Mouse (Mus musculus): ENCODE results near the gene 2610507B11Rik. TPM values are rescaled to one million over a fixed set of nuclear protein-coding genes. Genes with fewer than 3 reads are reported as not detected.
A peak's percentile ranks its signal among the peaks of the same experiment; 100 is the strongest.
"Not testable (repeated sequence)": the region's sequence is repeated elsewhere in the genome, so short reads cannot be mapped to it uniquely, and the experiment has no call there.

2610507B11Rik gene
- polyA plus RNA-seq, 1 experiment from 2014 or later: 79.1 TPM

GRCm38 (mm10) chr11:78247012-78247348 is 14.6 kb upstream of the 2610507B11Rik start:
- H3K9ac ChIP-seq (replicated peaks): no peak overlapping the region
- no peaks in the 10 kb centered on the region for H3K27me3 ChIP-seq
- H3K4me1 ChIP-seq (replicated peaks): peaks cover 33% of the 10 kb centered on the region
- H3K4me2 ChIP-seq: peak overlapping the region; percentile 73
- ATAC-seq (ENCODE audit: insufficient number of reproducible peaks, insufficient read depth, low FRiP score, low TSS enrichment, low read depth): no peak
- peaks cover 22% of the 10 kb centered on the region for H3K36me3 ChIP-seq
- H3K9me3 ChIP-seq: no peaks in the 10 kb centered on the region
- no peak overlapping the region for H3K27ac ChIP-seq
- H3K4me3 ChIP-seq (replicated peaks): peak overlapping the region; percentile 92; the same call in 1 of the 2 replicates
- 56% methylated on average over 3 of the region's 3 CpGs for WGBS

GRCm38 (mm10) chr11:78247727-78248140 is 13.8 kb upstream of the 2610507B11Rik start:
- Histone ChIP-seq H3K27me3 (no peaks in the 10 kb centered on the region), H3K4me3 (replicated peaks) (0 out of 2 replicates have a peak overlapping the region, but pooled peaks have one; percentile 6), H3K4me2 (peak overlapping the region; percentile 8), H3K27ac (no peak overlapping the region), H3K36me3 (peaks cover 29% of the 10 kb centered on the region), H3K9ac (replicated peaks) (no peak overlapping the region), H3K4me1 (replicated peaks) (peaks cover 33% of the 10 kb centered on the region), H3K9me3 (no peaks in the 10 kb centered on the region)
- no peak for ATAC-seq (ENCODE audit: insufficient number of reproducible peaks, insufficient read depth, low FRiP score, low TSS enrichment, low read depth)
- 65% methylated on average over 4 of the region's 4 CpGs for WGBS

GRCm38 (mm10) chr11:78256618-78257017 is 4.9 kb upstream of the 2610507B11Rik start:
- 92% methylated on average over 1 of the region's 1 CpGs for WGBS
- no peak overlapping the region for H3K4me3 ChIP-seq (replicated peaks)
- no peaks in the 10 kb centered on the region for H3K4me1 ChIP-seq (replicated peaks)
- peaks cover 10% of the 10 kb centered on the region; the same call in 1 of the 2 replicates for H3K27me3 ChIP-seq
- H3K4me2 ChIP-seq: no peak overlapping the region
- H3K36me3 ChIP-seq: peaks cover 36% of the 10 kb centered on the region
- no peak for ATAC-seq (ENCODE audit: insufficient number of reproducible peaks, insufficient read depth, low FRiP score, low TSS enrichment, low read depth)
- no peak overlapping the region for H3K9ac ChIP-seq (replicated peaks)
- no peaks in the 10 kb centered on the region for H3K9me3 ChIP-seq
- no peak overlapping the region for H3K27ac ChIP-seq

- H3K9me3 ChIP-seq: no peaks in the 10 kb centered on the region
- ATAC-seq (ENCODE audit: insufficient number of reproducible peaks, insufficient read depth, low FRiP score, low TSS enrichment, low read depth): no peak
- 91% methylated on average over 2 of the region's 2 CpGs for WGBS
- H3K9ac ChIP-seq (replicated peaks): no peak overlapping the region
- H3K27ac ChIP-seq: no peak overlapping the region
- H3K4me2 ChIP-seq: peak overlapping the region; percentile 80
- peak overlapping the region; percentile 86 for H3K4me3 ChIP-seq (replicated peaks)
- peaks cover 10% of the 10 kb centered on the region; the same call in 1 of the 2 replicates for H3K27me3 ChIP-seq
- H3K4me1 ChIP-seq (replicated peaks): peaks cover 9% of the 10 kb centered on the region
- H3K36me3 ChIP-seq: peaks cover 28% of the 10 kb centered on the region
These were observed 878 bp upstream of the 2610507B11Rik start for GRCm38 (mm10) chr11:78260489-78261258.

GRCm38 (mm10) chr11:78262550-78262949 is 998 bp downstream of the 2610507B11Rik start:
- peaks cover 43% of the 10 kb centered on the region for H3K36me3 ChIP-seq
- no peaks in the 10 kb centered on the region for H3K9me3 ChIP-seq
- H3K27me3 ChIP-seq: peaks cover 10% of the 10 kb centered on the region; the same call in 1 of the 2 replicates
- 0 out of 2 replicates have a peak overlapping the region, but pooled peaks have one; percentile 8 for H3K9ac ChIP-seq (replicated peaks)
- peak overlapping the region; percentile 86 for H3K4me3 ChIP-seq (replicated peaks)
- peak overlapping the region; percentile 80 for H3K4me2 ChIP-seq
- ATAC-seq (ENCODE audit: insufficient number of reproducible peaks, insufficient read depth, low FRiP score, low TSS enrichment, low read depth): no peak
- no peak overlapping the region for H3K27ac ChIP-seq
- H3K4me1 ChIP-seq (replicated peaks): peaks cover 9% of the 10 kb centered on the region
- 3% methylated on average over 8 of the region's 8 CpGs for WGBS

GRCm38 (mm10) chr11:78265571-78265970 is 4.0 kb downstream of the 2610507B11Rik start:
- no peak overlapping the region for H3K4me2 ChIP-seq
- H3K9ac ChIP-seq (replicated peaks): no peak overlapping the region
- H3K4me1 ChIP-seq (replicated peaks): peaks cover 9% of the 10 kb centered on the region
- H3K36me3 ChIP-seq: peaks cover 71% of the 10 kb centered on the region
- 93% methylated on average over 6 of the region's 6 CpGs for WGBS
- H3K27me3 ChIP-seq: no peaks in the 10 kb centered on the region
- no peaks in the 10 kb centered on the region for H3K9me3 ChIP-seq
- H3K4me3 ChIP-seq (replicated peaks): no peak overlapping the region
- no peak for ATAC-seq (ENCODE audit: insufficient number of reproducible peaks, insufficient read depth, low FRiP score, low TSS enrichment, low read depth)
- no peak overlapping the region for H3K27ac ChIP-seq

GRCm38 (mm10) chr11:78271986-78272385 is 10.4 kb downstream of the 2610507B11Rik start:
- Histone ChIP-seq H3K9me3 (no peaks in the 10 kb centered on the region), H3K4me2 (no peak overlapping the region), H3K36me3 (peaks cover 98% of the 10 kb centered on the region), H3K4me1 (replicated peaks) (no peaks in the 10 kb centered on the region), H3K27me3 (no peaks in the 10 kb centered on the region), H3K4me3 (replicated peaks) (no peak overlapping the region), H3K27ac (no peak overlapping the region), H3K9ac (replicated peaks) (no peak overlapping the region)
- no peak for ATAC-seq (ENCODE audit: insufficient number of reproducible peaks, insufficient read depth, low FRiP score, low TSS enrichment, low read depth)
- WGBS: 92% methylated on average over 13 of the region's 13 CpGs

GRCm38 (mm10) chr11:78275596-78275995 is 14.0 kb downstream of the 2610507B11Rik start:
- Histone ChIP-seq H3K4me3 (replicated peaks) (no peak overlapping the region), H3K27ac (no peak overlapping the region), H3K4me2 (no peak overlapping the region), H3K27me3 (no peaks in the 10 kb centered on the region), H3K4me1 (replicated peaks) (no peaks in the 10 kb centered on the region), H3K9me3 (no peaks in the 10 kb centered on the region), H3K9ac (replicated peaks) (no peak overlapping the region), H3K36me3 (peaks cover 100% of the 10 kb centered on the region)
- 100% methylated on average over 1 of the region's 1 CpGs for WGBS
- no peak for ATAC-seq (ENCODE audit: insufficient number of reproducible peaks, insufficient read depth, low FRiP score, low TSS enrichment, low read depth)

- H3K36me3 ChIP-seq: peaks cover 100% of the 10 kb centered on the region
- not testable (repeated sequence) for H3K4me1 ChIP-seq (replicated peaks); H3K9me3 ChIP-seq; H3K4me2 ChIP-seq; H3K27me3 ChIP-seq; H3K4me3 ChIP-seq (replicated peaks); H3K27ac ChIP-seq; ATAC-seq (ENCODE audit: insufficient number of reproducible peaks, insufficient read depth, low FRiP score, low TSS enrichment, low read depth); H3K9ac ChIP-seq (replicated peaks)
- 94% methylated on average over 4 of the region's 4 CpGs for WGBS
These were observed 14.6 kb downstream of the 2610507B11Rik start for GRCm38 (mm10) chr11:78276169-78276568.

GRCm38 (mm10) chr11:78278853-78279252 is 17.3 kb downstream of the 2610507B11Rik start:
- H3K4me3 ChIP-seq (replicated peaks): no peak overlapping the region
- H3K9me3 ChIP-seq: no peaks in the 10 kb centered on the region
- no peak overlapping the region for H3K27ac ChIP-seq
- no peaks in the 10 kb centered on the region for H3K27me3 ChIP-seq
- H3K4me1 ChIP-seq (replicated peaks): no peaks in the 10 kb centered on the region
- 85% methylated on average over 7 of the region's 7 CpGs for WGBS
- H3K9ac ChIP-seq (replicated peaks): no peak overlapping the region
- no peak for ATAC-seq (ENCODE audit: insufficient number of reproducible peaks, insufficient read depth, low FRiP score, low TSS enrichment, low read depth)
- peaks cover 100% of the 10 kb centered on the region for H3K36me3 ChIP-seq
- no peak overlapping the region for H3K4me2 ChIP-seq

- Histone ChIP-seq H3K36me3 (peaks cover 100% of the 10 kb centered on the region), H3K4me3 (replicated peaks) (no peak overlapping the region), H3K27ac (no peak overlapping the region), H3K27me3 (no peaks in the 10 kb centered on the region), H3K9ac (replicated peaks) (no peak overlapping the region), H3K4me1 (replicated peaks) (no peaks in the 10 kb centered on the region), H3K4me2 (no peak overlapping the region), H3K9me3 (no peaks in the 10 kb centered on the region)
- ATAC-seq (ENCODE audit: insufficient number of reproducible peaks, insufficient read depth, low FRiP score, low TSS enrichment, low read depth): no peak
- WGBS: 95% methylated on average over 4 of the region's 4 CpGs
These were observed 18.0 kb downstream of the 2610507B11Rik start for GRCm38 (mm10) chr11:78279586-78279985.

Data from limb, embryonic 12.5 days (tissue).